Mouse (Mus musculus): ENCODE data around the gene Ncln.

Gene Ncln

DNA sequence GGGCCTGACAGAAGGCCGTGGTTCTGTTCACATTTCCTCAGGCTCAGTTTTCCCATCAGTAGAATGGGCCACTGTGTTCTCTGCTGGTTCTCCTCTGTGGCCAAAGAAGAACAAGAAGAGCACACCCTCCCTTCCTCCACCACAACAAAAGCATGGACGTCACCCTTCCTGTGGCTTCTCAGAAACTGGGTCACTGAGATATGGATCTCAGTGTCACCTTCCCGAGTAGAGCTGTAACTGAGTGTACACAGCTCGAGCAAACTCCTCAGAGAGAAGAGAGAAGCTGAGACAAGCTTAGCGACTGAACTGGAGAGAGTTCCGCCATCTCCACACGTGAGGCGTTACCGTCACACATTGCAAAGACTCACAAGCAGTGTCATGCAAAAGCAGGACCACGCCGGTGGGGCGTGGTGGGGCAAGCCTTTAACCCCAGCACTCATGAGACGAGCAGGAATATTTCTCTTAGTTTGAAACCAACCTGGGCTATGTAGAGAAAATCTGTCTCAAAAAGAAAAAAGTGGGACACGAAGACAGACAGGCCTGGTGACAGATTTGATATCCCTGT, 14.1 kb upstream of the Ncln start:
- no peak for DNase-seq

DNA sequence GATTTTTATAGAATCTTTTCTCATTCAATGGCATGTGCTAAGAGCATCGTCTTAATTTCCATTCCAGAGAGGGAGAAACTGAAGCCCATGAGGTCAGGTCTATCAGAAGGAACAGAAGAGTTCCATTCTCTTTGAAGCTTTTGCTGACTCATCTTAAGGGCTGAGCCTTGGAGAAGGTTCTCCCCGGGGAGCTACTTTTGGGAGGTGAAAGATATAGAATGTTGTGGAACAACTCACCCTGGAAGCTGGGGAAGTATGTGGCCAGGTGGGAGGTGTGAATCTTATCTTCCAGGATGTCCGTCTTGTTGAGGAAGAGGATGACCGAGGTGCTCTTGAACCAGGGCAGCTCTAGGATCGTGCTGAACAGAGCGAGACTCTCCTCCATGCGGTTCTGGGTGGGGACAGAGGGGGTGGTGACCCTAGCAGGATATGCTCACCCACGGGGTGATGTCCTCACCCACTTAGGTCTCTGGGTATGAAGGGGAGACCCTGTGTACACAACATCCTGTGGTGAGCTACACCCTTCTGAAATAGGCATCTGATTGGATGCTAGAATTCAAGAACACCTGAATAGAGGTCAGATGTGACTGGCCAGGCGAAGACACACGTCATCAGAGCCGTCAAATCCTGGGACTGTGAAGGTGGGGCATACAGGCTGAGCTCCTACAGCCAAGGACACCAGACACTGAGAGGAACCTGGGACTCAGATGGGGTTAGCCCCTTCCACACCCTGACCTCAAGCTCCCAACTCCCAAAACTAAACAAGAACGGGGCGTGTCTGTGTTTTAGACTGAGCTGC, 11.7 kb upstream of the Ncln start:
- no peak for DNase-seq

- no peak for DNase-seq
Measured at GRCm38 (mm10) chr10:81507095-81507494, 10.9 kb upstream of the Ncln start.

DNA sequence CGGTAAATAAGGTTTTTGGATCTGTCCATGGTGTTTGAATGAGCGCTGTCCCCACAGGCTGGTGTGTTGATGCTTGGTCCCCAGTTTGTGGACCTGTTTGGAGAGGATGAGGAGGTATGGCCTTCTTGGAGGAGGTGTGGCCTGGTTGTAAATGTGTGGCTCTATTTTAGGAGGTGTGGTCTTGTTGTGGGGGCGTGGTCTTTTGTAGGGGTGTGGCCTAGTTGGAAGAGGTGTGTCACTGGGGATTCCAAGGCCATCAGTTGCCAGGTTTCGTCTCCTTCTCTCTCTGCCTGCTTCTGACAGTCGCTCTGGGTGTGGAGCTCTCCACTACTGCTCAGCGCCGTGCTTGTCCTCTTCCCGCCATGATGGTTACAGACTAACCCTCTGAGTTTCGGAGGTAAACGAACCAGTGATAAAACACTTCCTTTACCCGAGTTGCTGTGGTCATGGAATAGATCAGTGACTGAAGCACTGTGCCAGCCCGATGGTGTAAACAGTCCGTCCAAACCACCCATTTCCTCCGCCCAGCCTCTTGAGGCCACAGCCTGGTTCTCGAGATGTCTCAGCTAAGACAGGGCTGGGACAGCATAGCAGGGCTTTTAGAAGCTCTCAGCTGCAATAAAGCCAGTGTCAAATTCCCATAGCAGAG, 8.9 kb upstream of the Ncln start:
- DNase-seq = no peak

- peak; percentile 90 for DNase-seq
Measured at GRCm38 (mm10) chr10:81502658-81503057, 6.5 kb upstream of the Ncln start.

GRCm38 (mm10) chr10:81501863-81502262, 5.7 kb upstream of the Ncln start:
- no peak for DNase-seq

DNA sequence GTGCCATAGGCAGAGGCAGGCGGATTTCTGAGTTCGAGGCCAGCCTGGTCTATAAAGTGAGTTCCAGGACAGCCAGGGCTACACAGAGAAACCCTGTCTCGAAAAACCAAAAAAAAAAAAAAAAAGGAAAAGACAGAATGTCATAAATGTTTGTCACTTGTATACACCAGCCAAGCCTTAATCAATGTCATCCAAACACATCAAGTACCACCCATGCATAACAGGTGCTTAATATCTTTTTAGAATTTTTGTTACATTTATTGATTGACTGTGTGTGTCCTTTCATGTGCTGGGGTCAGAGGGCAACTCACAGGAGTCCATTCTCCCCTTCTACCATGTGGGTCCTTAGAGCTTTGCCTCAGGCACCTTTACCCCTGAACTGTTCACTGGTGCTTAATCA, 3.8 kb upstream of the Ncln start, which contains the start of gene S1pr4:
Gene S1pr4 (minus strand): TSS at position 101 of the 400 bp plus-strand sequence.
- no peak for DNase-seq

DNA sequence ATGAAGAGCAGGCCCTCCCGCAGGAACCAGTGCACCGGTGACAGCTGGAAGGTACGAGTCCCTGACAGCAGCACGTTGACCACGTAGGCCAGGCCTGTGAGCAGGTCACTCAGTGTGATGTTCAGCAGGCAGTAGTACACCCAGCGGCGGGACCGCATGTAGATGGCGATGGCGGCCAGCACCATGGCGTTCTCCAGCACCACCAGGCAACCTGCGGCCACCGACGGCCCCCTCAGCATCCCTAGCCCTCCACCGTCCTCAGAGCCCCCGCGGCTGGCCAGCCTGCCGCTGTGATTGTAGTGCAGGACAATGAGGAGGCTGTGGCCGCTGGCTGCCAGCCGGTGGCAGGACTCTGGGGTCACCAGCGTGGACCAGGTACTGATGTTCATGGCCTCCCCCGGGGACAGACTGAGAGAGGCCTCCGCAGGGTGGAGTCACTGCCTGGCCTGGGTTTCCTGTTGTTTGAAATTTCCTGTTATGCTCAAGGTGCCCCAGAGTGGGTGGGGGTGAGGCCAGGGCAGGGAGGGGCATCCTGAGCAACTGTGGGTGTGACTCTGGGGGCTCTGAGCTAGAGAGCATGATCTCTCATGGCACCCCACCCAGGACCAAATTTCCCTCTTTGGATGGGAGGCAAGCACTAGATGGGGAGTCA, 3.2 kb upstream of the Ncln start:
- DNase-seq = no peak

GRCm38 (mm10) chr10:81498316-81499249, 2.4 kb upstream of the Ncln start:
- DNase-seq = no peak

- no peak for DNase-seq
Measured at GRCm38 (mm10) chr10:81497401-81498270, 1.4 kb upstream of the Ncln start.

- DNase-seq = no peak
Measured at GRCm38 (mm10) chr10:81496969-81497368, 777 bp upstream of the Ncln start.

DNA sequence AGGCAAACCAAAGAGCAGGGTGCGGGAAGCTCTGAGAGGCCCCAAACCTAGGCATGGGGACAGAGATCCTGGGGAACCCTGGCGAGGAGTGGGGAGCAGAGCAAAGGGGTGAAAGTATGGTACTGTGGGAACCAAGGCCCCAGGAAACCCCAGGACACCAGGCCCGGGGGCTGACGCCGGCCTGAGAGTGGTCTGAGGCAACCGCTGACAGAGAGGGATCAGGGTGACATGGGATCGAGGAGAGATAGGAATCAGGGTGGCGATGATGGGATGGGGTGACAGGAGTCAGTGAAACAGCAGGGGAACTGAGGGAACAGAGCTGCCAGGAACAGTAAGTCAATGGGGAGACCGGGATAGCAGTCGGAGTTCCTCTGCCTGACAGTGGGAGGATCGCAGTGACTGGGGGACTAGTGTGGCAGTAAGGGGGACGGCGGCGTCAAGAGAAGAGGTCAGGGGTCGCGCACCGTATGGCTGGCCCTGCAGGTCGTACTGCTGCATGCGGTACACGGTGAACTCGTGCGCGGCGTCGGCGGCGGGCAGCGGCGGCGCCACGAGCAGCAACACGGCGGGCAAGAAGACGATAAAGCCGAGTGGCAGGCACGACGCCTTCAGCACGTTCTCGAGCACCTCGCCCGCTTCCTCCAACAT, 452 bp downstream of the Ncln start:
- DNase-seq = peak; percentile 64

DNA sequence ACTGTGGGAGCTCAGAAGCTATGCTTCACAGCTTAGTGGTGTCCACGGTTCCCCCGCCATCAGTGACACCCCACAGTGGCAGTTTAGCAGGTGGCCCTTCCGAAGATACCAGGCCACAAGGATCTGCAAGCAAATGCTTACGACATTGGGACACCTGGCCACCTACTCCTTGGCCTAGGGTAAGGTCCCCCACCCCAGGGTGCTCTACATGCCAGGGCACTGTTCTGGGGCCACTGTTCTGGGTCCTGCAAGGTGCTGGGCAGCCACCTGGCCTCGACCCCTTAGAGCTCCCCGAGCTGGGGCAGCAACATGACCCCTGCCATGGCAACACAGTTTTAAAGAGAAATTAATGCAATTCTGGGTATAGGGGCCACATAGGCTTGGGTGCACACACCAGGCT, 1.0 kb downstream of the Ncln start:
- no peak for DNase-seq

DNA sequence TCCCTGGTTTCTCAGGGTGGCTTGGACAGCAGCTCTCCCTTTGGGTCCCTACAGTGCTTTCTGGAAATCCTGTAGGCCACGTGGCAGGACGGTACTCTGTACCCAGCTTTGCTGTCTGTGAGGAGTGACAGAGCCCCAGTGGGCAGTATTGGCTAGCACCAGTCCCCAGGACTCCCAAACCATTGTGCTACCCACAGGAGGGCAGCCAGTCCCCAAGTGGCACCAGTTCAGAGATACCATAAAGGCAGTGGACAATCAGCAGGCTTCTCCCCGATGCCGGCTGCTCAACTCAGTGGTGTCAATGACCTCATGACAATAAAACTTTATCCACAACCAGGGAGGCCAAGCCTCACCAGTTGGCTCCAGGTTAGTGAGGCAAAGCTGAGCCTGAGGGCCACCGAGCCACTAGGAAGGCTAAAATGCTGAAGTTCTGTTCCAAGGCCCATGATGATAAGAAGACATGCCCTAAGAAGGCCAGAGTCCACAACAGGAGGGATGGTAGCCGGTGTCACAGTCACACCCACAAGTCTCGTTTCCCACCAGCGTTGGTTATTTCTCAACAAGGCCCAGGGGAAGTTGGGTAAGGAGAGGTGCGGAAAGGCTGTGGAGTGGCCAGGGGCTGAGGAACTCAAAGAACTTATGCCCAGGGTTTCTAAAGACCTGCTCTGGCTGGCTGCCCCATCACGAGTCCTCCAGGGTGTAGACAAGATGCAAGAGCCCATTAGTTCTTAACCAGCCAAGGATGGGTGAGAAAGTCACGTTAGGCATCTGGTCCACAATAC, 1.7 kb downstream of the Ncln start:
- no peak for DNase-seq

DNA sequence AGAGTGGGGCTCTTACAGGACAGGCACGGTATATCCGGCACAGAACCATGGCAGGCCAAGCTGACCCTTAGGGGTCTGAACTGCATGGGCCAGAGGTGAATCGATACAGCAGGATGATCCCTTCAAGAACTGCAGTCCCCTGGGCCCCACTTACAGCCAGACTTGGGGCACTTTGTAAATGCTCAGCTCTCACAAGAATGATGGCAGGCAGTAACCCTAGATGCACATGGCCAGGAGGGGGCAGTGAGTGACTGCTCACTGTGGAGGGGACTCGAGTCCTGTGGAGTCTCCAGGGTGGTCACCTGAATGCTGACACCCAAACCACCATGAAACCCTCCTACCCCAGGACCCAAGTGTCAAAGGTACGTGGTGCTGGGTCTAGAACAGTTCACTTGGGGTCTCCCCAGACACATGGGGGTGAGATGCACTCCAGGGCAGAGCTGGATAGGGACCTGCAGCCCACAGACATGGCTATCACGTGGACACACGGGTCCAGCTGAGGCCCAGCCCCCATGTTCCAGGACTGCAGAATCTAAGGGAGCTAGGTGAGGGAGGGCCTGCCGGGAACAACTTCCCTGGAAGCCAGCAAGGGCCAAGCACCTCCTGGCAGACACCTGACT, 2.5 kb downstream of the Ncln start:
- peak; percentile 9 for DNase-seq

- DNase-seq = peak; percentile 6
Measured at GRCm38 (mm10) chr10:81492606-81493240, 3.5 kb downstream of the Ncln start.

GRCm38 (mm10) chr10:81491018-81491417, 5.2 kb downstream of the Ncln start:
- DNase-seq = no peak

- no peak for DNase-seq
Measured at GRCm38 (mm10) chr10:81489941-81490340, 6.3 kb downstream of the Ncln start.

DNA sequence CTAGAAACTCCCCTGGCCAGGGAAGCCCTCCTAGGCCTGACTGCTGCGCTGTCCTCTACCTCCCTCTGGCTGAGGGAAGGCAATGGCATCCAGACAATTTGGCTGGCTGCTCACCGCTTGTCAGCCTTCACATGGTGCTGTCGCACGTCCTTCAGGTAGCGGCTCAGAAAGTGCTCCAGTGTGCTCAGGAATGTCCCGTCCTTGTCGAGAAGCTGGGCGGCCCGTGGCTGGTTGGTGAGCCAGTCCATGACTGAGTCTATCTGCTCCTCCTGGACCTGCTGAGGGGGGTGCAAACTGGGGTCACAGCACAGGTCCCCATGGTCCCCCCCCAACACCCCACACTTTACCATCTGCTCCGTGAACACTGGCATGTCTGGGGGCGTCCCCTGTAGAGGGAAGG, 8.1 kb downstream of the Ncln start:
- DNase-seq = no peak
